Mouse (Mus musculus): Measurements from ENCODE around the gene Manbal. TPM values are rescaled to one million over a fixed set of nuclear protein-coding genes. Genes with fewer than 3 reads are reported as not detected.
"Not testable (repeated sequence)": the region's sequence is repeated elsewhere in the genome, so short reads cannot be mapped to it uniquely, and the experiment has no call there.

Gene Manbal
- total RNA-seq, 1 experiment from 2014 or later = 10.8 TPM

- ATAC-seq (replicated peaks in 1 of 2; ENCODE audit: insufficient read depth in 1 of 2, low FRiP score in 2 of 2, low TSS enrichment in 1 of 2, low read depth in 1 of 2, poor library complexity in 2 of 2, severe bottlenecking in 2 of 2) = no peak
Observed at GRCm38 (mm10) chr2:157353183-157353582, 14.2 kb upstream of the Manbal start.

- ATAC-seq (replicated peaks in 1 of 2; ENCODE audit: insufficient read depth in 1 of 2, low FRiP score in 2 of 2, low TSS enrichment in 1 of 2, low read depth in 1 of 2, poor library complexity in 2 of 2, severe bottlenecking in 2 of 2) = no peak
Observed at GRCm38 (mm10) chr2:157354106-157354505, 13.3 kb upstream of the Manbal start.

DNA sequence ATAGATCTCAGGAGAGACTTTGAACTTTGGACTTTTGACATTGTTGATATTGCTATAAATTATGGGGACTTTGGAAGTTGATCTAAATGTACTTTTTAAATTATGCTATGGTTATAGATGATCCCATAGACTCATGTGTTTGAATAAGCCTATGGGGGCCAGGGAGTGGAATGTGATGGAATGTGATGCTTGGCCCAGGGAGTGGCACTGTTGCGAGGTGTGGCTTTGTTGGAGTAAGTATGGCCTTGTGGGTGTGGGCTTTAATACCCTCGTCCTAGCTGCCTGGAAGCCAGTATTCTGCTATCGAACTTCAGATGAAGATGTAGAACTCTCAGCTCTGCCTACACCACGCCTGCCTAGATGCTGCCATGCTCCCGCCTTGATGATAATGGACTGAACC, 7.4 kb upstream of the Manbal start:
- ATAC-seq (replicated peaks in 1 of 2; ENCODE audit: insufficient read depth in 1 of 2, low FRiP score in 2 of 2, low TSS enrichment in 1 of 2, low read depth in 1 of 2, poor library complexity in 2 of 2, severe bottlenecking in 2 of 2) = no peak

GRCm38 (mm10) chr2:157363031-157363430, 4.4 kb upstream of the Manbal start:
- ATAC-seq (replicated peaks in 1 of 2; ENCODE audit: insufficient read depth in 1 of 2, low FRiP score in 2 of 2, low TSS enrichment in 1 of 2, low read depth in 1 of 2, poor library complexity in 2 of 2, severe bottlenecking in 2 of 2) = no peak

- ATAC-seq (replicated peaks in 1 of 2; ENCODE audit: insufficient read depth in 1 of 2, low FRiP score in 2 of 2, low TSS enrichment in 1 of 2, low read depth in 1 of 2, poor library complexity in 2 of 2, severe bottlenecking in 2 of 2) = 0 out of 4 replicates have a peak, but pooled peaks of 1 of the 2 experiments have one; percentile 3
Observed at GRCm38 (mm10) chr2:157366762-157367161, 632 bp upstream of the Manbal start.

- peak in 1 of 2 experiments; percentile 36; a peak in 2 of 4 replicates for ATAC-seq (replicated peaks in 1 of 2; ENCODE audit: insufficient read depth in 1 of 2, low FRiP score in 2 of 2, low TSS enrichment in 1 of 2, low read depth in 1 of 2, poor library complexity in 2 of 2, severe bottlenecking in 2 of 2)
Observed at GRCm38 (mm10) chr2:157367991-157368390, 597 bp downstream of the Manbal start.

DNA sequence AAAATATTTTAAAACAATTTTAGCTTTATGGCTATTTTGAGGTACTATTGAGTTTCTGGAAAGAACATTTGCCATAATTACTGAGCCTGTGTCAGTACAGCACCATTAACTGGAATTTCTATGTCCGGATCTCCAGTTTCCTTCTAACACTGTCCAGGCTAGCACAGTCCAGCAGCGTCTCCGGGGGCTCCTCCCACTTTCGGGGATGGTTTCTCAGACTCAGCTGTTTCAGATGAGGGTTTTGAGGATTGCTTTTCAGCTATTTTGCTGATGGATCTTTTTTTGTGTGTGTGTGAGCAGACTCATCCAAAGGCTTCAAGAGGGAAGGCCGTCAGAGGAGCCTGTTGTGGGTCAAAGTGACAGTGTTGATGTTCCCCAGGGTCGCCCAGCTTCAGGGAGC, 4.3 kb downstream of the Manbal start:
- no peak for ATAC-seq (replicated peaks in 1 of 2; ENCODE audit: insufficient read depth in 1 of 2, low FRiP score in 2 of 2, low TSS enrichment in 1 of 2, low read depth in 1 of 2, poor library complexity in 2 of 2, severe bottlenecking in 2 of 2)

DNA sequence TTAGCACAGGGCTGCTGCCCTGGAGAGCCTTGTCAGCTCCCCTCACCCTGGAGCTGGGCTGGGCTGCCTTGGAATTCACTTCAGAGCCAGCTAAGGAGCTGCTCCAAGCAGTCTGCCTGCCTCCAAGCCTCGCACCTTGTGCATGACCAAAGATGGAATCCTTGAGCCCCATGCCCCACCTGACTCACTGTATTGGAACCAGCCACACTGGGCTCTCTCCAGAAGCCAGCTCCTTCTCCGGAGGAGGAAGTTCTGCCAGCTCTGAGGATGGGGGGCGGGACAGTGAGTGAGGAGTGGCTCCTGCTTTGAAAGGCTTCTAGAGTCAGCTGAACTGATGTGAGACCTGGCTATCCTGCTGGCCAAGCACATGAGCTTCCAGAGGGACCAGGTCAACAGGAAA, 6.3 kb downstream of the Manbal start:
- no peak for ATAC-seq (replicated peaks in 1 of 2; ENCODE audit: insufficient read depth in 1 of 2, low FRiP score in 2 of 2, low TSS enrichment in 1 of 2, low read depth in 1 of 2, poor library complexity in 2 of 2, severe bottlenecking in 2 of 2)

DNA sequence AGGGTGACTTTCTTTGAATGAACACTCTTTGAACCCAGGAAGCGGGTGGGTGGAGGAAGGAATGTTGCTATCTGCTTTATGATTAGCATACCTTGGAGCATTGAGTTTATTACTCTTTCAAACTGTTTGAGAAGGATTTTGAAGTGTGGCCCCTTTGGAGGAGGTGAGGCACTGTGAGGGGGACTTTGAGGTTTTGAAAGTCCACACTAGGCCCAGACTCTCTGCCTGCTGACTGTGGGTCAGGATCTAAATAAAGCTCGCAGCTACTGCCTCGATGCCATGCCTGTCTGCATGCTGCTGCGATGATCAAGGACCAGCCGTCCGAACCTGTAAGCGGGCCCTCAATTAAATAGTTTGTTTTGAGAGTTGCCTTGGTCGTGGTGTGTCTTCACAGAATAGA, 7.7 kb downstream of the Manbal start:
- ATAC-seq (replicated peaks in 1 of 2; ENCODE audit: insufficient read depth in 1 of 2, low FRiP score in 2 of 2, low TSS enrichment in 1 of 2, low read depth in 1 of 2, poor library complexity in 2 of 2, severe bottlenecking in 2 of 2) = no peak

DNA sequence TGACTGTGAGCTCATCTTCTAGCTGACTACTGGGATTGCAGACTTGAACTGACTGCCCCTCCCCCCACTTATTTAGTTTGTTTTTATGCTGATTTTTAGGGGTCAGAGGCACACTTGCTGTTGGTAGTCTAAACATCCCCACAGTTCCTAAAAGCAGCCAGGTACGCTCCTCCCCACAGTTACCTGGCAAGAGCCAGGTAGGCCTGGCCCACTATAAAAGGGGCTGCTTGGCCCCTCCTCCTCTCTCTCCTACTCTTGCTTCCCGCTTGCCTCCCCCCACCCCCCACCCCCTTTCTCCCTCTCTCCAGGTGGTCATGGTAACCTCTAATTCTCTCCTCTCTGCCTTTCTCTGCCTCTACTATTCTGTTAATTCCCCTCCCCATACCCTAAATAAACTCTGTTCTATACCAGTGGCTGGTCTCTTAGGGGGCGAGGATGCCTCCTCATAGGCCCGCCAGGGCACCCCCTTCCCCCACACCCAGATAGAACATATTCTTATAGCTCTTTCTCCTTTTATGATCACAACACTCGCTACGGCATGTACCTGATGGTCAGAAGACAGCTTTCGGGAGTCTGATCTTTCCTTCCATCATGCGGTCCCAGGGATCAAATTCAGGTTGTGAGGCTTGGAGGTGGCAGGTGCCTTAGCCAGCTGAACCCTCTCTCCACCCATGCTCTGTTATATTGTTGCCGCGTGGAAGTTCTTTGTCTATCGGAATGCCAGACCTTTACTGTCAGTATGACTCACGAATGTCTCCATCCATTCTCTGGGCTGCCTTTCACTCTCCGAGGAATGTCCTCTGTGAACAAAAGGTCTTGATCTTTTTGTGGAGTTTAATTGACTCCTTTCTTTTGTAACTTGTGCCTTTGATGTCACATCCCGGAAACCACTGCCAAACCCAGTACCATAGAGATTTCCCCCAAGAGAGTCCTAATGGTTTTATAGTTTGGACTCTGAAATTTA, 8.7 kb downstream of the Manbal start:
- no peak for ATAC-seq (replicated peaks in 1 of 2; ENCODE audit: insufficient read depth in 1 of 2, low FRiP score in 2 of 2, low TSS enrichment in 1 of 2, low read depth in 1 of 2, poor library complexity in 2 of 2, severe bottlenecking in 2 of 2)

DNA sequence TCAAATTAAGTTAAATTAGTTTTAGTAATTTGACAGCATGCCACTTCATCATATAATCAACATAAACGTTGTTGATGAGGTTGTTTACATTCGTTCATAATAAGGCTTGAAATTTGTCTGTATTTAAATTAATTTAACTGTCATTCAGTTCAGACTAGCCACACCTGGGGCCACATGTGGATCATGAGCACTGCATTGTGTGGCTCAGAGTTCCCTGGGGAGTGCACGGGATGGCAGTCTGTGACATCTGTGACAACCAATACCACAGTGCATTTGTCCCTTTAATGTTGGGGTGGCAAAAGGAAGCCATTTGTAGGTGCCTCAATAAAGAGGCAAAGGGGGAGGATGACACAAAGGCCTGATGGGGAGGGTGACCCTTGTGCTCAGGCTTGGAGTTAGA, 9.6 kb downstream of the Manbal start:
- ATAC-seq (replicated peaks in 1 of 2; ENCODE audit: insufficient read depth in 1 of 2, low FRiP score in 2 of 2, low TSS enrichment in 1 of 2, low read depth in 1 of 2, poor library complexity in 2 of 2, severe bottlenecking in 2 of 2) = no peak

GRCm38 (mm10) chr2:157384836-157385235, 17.4 kb downstream of the Manbal start:
- no peak for ATAC-seq (replicated peaks in 1 of 2; ENCODE audit: insufficient read depth in 1 of 2, low FRiP score in 2 of 2, low TSS enrichment in 1 of 2, low read depth in 1 of 2, poor library complexity in 2 of 2, severe bottlenecking in 2 of 2)

DNA sequence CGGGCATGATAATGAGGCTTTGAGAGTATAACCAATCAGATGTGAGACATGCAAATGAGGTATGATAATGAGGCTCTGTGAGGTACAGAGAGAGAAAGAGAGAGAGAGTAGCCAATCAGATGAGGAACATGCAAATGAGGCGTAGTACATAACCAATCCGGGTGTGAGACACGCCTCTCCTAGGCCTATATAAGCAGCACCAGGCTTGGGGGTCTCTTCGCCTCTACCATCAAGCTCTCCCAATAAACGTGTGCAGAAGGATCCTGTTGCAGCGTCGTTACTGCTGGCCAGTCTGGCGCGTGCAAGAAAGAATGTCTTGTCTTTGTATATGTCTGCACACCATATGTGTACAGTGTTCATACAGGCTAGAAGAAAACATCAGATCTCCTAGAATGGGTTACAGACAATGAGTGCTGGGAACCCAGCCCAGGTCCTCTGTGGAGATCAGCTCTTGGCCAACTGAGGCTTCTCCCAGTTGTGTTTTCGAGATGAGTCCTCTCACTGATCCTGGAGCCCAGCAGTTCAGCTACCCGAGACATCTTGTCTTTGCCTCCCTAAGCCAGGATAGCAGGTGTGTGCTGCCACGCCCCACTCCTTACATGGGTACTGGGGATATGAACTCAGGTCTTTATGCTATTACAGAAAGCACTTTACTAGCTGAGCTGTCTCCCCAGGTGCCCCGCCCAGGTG, 21.7 kb downstream of the Manbal start:
- ATAC-seq (replicated peaks in 1 of 2; ENCODE audit: insufficient read depth in 1 of 2, low FRiP score in 2 of 2, low TSS enrichment in 1 of 2, low read depth in 1 of 2, poor library complexity in 2 of 2, severe bottlenecking in 2 of 2) = not testable (repeated sequence)

GRCm38 (mm10) chr2:157389591-157389921, 22.2 kb downstream of the Manbal start:
- no peak for ATAC-seq (replicated peaks in 1 of 2; ENCODE audit: insufficient read depth in 1 of 2, low FRiP score in 2 of 2, low TSS enrichment in 1 of 2, low read depth in 1 of 2, poor library complexity in 2 of 2, severe bottlenecking in 2 of 2)

DNA sequence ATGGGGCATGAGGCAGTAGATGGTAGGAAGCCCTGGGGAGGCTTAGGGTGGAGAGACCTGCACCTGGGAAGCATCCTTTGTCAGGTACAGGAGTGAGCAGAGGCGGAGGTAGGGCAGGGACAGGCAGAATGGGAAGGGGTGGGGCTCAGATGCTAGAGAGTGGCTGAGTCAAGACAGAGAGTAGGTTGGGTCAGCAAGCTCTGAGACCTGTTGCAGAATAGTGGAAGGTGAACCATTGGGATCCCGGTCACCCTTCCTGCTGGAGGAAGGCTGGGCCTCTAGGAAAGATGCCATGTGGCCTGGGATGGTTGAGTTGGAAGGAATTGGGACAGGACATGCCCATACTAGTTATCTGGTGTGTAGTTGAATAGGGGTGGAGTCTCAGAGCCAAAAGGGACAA, 24.9 kb downstream of the Manbal start:
- ATAC-seq (replicated peaks in 1 of 2; ENCODE audit: insufficient read depth in 1 of 2, low FRiP score in 2 of 2, low TSS enrichment in 1 of 2, low read depth in 1 of 2, poor library complexity in 2 of 2, severe bottlenecking in 2 of 2) = no peak

DNA sequence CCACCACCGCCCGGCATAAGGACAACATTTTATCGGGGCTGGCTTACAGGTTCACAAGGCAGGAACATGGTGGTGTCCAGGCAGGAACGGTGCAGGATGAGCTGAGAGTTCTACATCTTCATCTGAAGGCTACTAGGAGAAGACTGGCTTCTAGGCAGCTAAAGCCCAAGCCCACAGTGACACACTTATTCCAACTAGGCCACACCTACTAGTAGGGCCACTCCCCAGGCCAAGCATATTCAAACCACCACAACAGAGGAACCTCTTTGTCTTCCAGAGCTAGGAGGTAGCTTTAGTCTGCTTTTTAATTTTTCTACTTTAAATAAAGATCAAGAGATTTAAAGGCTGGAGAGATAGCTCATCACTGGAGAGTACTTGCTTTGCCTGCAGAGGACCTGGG, 26.2 kb downstream of the Manbal start:
- no peak for ATAC-seq (replicated peaks in 1 of 2; ENCODE audit: insufficient read depth in 1 of 2, low FRiP score in 2 of 2, low TSS enrichment in 1 of 2, low read depth in 1 of 2, poor library complexity in 2 of 2, severe bottlenecking in 2 of 2)

- no peak for ATAC-seq (replicated peaks in 1 of 2; ENCODE audit: insufficient read depth in 1 of 2, low FRiP score in 2 of 2, low TSS enrichment in 1 of 2, low read depth in 1 of 2, poor library complexity in 2 of 2, severe bottlenecking in 2 of 2)
Observed at GRCm38 (mm10) chr2:157394868-157395267, 27.5 kb downstream of the Manbal start.

- ATAC-seq (replicated peaks in 1 of 2; ENCODE audit: insufficient read depth in 1 of 2, low FRiP score in 2 of 2, low TSS enrichment in 1 of 2, low read depth in 1 of 2, poor library complexity in 2 of 2, severe bottlenecking in 2 of 2) = no peak
Observed at GRCm38 (mm10) chr2:157395371-157395770, 28.0 kb downstream of the Manbal start.

All from hematopoietic stem cell, adult 5-6 weeks (primary cell).